Mouse (Mus musculus) lung, embryonic 14.5 days (tissue): ENCODE measurements around the gene Naaa. TPM values are rescaled to one million over a fixed set of nuclear protein-coding genes. Genes with fewer than 3 reads are reported as not detected.

Source experiments
- ATAC-seq: fragments of 200-750 bp; cut with Nextera tagmentation; 2 replicates; pipeline ENCODE4 v1.8.0; 2017; ENCODE audit warnings: mild to moderate bottlenecking, moderate TSS enrichment, moderate library complexity; ENCODE audit not compliant: insufficient read depth
- DNase-seq: peaks from one replicate; pipeline ENCODE4 v3.0.0-alpha.2; 2015
- H3K27ac ChIP-seq: fragments of 300-500 bp; sonication (generic); 2 replicates; pipeline ENCODE4 v1.5.1; 2014; ENCODE audit warnings: low read depth, mild to moderate bottlenecking, moderate library complexity
- H3K27me3 ChIP-seq: fragments of 300-500 bp; sonication (generic); 2 replicates; pipeline ENCODE4 v1.6.1; 2014; ENCODE audit warnings: low read length, control low read depth; ENCODE audit not compliant: insufficient read depth
- H3K36me3 ChIP-seq: fragments of 300-500 bp; sonication (generic); 2 replicates; pipeline ENCODE4 v1.6.1; 2014; ENCODE audit warnings: control low read depth; ENCODE audit not compliant: insufficient read depth
- H3K4me1 ChIP-seq: fragments of 300-500 bp; sonication (generic); 2 replicates; pipeline ENCODE4 v1.6.1; 2014; ENCODE audit warnings: antibody characterized with exemption, control low read depth; ENCODE audit not compliant: insufficient read depth
- H3K4me2 ChIP-seq: fragments of 300-500 bp; sonication (generic); 2 replicates; pipeline ENCODE4 v1.6.1; 2014; ENCODE audit warnings: mild to moderate bottlenecking
- H3K4me3 ChIP-seq: fragments of 300-500 bp; sonication (generic); 2 replicates; pipeline ENCODE4 v1.5.1; 2014; ENCODE audit warnings: low read depth, low read length
- H3K9ac ChIP-seq: fragments of 300-500 bp; sonication (generic); 2 replicates; pipeline ENCODE4 v1.6.1; 2014
- H3K9me3 ChIP-seq: fragments of 300-500 bp; sonication (generic); 2 replicates; pipeline ENCODE4 v1.6.1; 2016; ENCODE audit warnings: low read depth, low read length, control low read depth
- CTCF ChIP-seq: IDR thresholded peaks from 2 replicates; pipeline ENCODE4 v1.5.1; 2016; ENCODE audit warnings: antibody characterized with exemption, low read depth
- WGBS: fragments of 180-500 bp; shearing (Covaris S2); extraction: QIAGEN DNeasy Blood & Tissue Kit; methylation state at CpG from one replicate; pipeline ENCODE4 v1.1.7; 2014; 5-methylcytosine and 5-hydroxymethylcytosine counted together
- polyA plus RNA-seq: library from polyadenylated mRNA; unstranded; fragments of >200 nt; fragmentation: Nextera tagmentation; extraction: Ambion mirVana; gene quantifications from 2 replicates; pipeline ENCODE4 v1.2.1, GENCODE M21; 2014

Gene Naaa
- 7.3 and 8.3 TPM in 2 replicates for polyA plus RNA-seq

DNA sequence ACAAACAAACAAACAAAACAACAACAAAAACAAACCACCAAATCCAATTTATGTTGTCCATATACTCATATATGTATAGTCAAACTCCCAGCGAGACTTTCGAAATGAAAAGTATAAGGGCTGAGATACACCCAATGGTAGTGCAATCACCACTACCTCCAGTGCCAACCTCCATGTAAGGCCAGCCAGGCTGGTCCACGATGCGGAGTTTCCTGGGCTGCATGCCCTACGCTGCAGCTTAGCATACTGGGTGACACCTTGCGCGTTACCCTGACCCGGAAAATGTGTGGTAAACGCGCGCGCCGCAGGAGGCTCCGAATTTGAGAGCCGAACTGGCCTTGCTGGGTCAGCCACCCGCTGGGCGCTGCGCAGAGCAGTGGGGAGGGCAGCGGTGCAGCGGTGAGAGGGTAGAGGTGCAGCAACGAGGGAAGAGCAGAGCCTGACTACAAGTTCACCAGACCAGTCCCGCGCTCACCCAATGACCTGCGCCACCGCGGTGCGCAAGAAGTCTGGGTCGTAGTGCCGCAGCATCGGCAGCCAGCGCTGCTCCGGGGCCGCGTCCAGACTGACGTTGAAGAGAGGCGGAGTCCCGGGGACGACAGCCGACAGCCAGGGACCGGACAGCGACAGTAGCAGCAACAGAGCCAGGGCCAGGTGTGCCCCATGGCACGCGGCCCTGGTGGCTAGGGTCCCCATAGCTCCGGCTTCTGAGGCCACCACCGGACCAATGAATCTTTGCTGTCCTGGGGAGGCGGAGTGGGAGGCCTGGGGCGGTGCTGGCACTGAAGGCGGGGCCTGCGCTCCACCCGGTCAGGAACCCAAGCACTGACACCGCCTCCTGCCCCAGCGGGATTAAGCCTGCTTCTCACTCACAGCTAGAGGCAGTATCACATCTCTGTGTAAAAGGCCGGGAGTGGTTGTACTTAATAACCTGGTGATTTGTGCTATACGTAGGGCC lies at the start of gene Naaa:
TSS of gene Naaa (minus strand) at position 734 of the 958 bp plus-strand sequence.
- Histone ChIP-seq H3K27me3 (no peaks in the 10 kb centered on the region), H3K27ac (no peak within 1 kb of the TSS), H3K9me3 (0 out of 2 replicates have a peak, but pooled peaks cover 2% of the 10 kb centered on the region), H3K36me3 (no peaks in the 10 kb centered on the region), H3K4me3 (peak within 1 kb of the TSS; percentile 60), H3K9ac (peak within 1 kb of the TSS; percentile 57), H3K4me2 (peak within 1 kb of the TSS; percentile 79), H3K4me1 (no peaks in the 10 kb centered on the region)
- ATAC-seq (peak; percentile 95), DNase-seq (peak; percentile 88)
- WGBS = 3% methylated on average over 54 of the region's 54 CpGs
- peak; percentile 44 for TF ChIP-seq CTCF

GRCm38 (mm10) chr5:92327367-92327766 lies 49.4 kb upstream of the Naaa start:
- ATAC-seq = no peak
- H3K36me3 ChIP-seq = no peaks in the 10 kb centered on the region
- no peak overlapping the region for H3K4me2 ChIP-seq
- H3K27ac ChIP-seq = no peak overlapping the region
- H3K27me3 ChIP-seq = no peaks in the 10 kb centered on the region
- no peak overlapping the region for H3K9ac ChIP-seq
- H3K4me3 ChIP-seq = no peak overlapping the region
- 67% methylated on average over 6 of the region's 6 CpGs for WGBS
- DNase-seq = no peak
- H3K4me1 ChIP-seq = peaks cover 10% of the 10 kb centered on the region; the same call in 1 of the 2 replicates
- TF ChIP-seq CTCF = no peak
- H3K9me3 ChIP-seq = no peaks in the 10 kb centered on the region

DNA sequence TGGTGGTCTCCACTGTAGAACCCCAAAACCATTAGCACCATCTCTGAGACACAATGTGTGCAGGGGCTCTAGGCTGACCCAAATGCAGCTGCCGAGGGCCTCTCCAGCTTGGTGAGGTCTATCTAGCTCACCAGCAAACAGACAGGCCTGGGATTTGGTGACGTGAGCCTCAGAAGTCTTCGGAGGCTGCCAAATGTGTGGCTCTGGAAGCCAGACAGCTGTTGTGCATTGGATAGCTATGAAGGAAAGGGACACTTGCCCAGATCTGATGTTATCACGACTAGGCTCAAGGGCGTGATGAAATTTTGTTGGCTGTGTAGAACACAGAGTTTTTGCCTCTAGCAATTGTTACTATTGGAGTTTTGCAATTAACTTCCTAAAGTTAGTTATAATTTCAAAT lies 45.3 kb upstream of the Naaa start:
- ATAC-seq (peak; percentile 94), DNase-seq (peak; percentile 90)
- Histone ChIP-seq H3K9ac (no peak overlapping the region), H3K4me3 (no peak overlapping the region), H3K27ac (0 out of 2 replicates have a peak overlapping the region, but pooled peaks have one; percentile 42), H3K4me1 (peaks cover 7% of the 10 kb centered on the region; the same call in 1 of the 2 replicates), H3K36me3 (no peaks in the 10 kb centered on the region), H3K9me3 (no peaks in the 10 kb centered on the region), H3K4me2 (no peak overlapping the region), H3K27me3 (no peaks in the 10 kb centered on the region)
- no peak for TF ChIP-seq CTCF
- WGBS = 46% methylated on average over 5 of the region's 5 CpGs

GRCm38 (mm10) chr5:92322612-92323011 lies 44.6 kb upstream of the Naaa start:
- Histone ChIP-seq H3K9me3 (no peaks in the 10 kb centered on the region), H3K27ac (0 out of 2 replicates have a peak overlapping the region, but pooled peaks have one; percentile 42), H3K4me2 (no peak overlapping the region), H3K4me3 (no peak overlapping the region), H3K27me3 (no peaks in the 10 kb centered on the region), H3K9ac (no peak overlapping the region), H3K36me3 (no peaks in the 10 kb centered on the region), H3K4me1 (peaks cover 7% of the 10 kb centered on the region; the same call in 1 of the 2 replicates)
- ATAC-seq (no peak), DNase-seq (no peak)
- 67% methylated on average over 4 of the region's 4 CpGs for WGBS
- no peak for TF ChIP-seq CTCF

DNA sequence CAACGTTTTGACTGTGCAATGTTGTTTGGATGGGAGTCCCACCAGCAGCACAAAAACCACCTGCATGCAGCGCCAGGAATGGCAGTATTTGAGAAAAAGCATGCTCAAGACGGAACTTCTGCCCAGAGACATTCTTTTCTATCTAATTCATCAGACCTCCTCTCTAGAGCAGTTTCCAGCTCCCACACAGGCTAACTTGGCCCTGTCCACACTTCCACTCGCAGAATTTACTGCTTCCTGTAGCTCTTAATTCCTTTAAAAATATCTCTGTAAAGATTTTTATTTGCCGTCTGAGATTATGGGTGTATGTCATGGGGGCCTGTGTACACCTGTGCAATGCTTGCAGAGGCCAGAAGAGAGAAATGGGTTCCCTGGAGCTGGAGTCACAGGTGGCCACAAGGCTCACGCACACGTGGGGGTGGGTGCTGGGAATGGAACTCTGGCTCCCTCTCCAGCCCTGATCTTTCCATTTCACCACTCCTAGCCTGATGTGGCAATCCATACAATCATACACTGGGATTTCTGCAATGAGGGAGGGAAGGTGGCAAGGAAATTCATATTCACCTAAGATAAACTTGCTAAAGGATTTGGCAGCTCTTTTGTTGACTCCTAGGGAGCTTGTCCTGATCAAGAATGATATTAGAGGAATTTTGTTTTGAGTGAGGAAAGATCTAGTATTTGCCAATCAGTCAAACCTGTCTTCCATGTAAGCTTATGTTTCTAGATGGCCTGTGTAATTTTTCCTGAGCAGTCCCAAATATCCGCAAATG lies 43.8 kb upstream of the Naaa start:
- Histone ChIP-seq H3K4me2 (no peak overlapping the region), H3K9ac (no peak overlapping the region), H3K36me3 (no peaks in the 10 kb centered on the region), H3K9me3 (no peaks in the 10 kb centered on the region), H3K27ac (no peak overlapping the region), H3K27me3 (no peaks in the 10 kb centered on the region), H3K4me3 (no peak overlapping the region), H3K4me1 (peaks cover 7% of the 10 kb centered on the region; the same call in 1 of the 2 replicates)
- DNase-seq (no peak), ATAC-seq (no peak)
- 55% methylated on average over 8 of the region's 8 CpGs for WGBS
- no peak for TF ChIP-seq CTCF

DNA sequence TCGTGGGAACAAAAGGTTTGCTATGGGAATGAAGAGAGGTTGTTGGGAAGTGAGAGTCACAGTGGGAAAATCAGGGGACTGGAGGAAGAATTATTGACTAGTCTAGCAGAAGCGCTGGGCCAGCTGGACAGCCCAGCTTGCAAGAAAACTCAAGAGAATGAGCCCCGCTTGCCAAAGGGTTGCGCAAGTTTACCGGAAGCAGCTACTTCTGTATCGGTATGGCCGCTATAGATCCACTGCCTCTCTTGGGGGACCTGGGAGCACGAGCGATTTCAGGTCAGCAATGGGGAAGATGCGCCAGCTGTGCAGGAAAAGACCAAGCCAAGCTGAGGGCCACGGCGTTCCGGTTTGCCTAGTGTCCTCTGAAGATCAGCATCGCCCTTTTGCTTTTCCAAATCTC lies 40.6 kb upstream of the Naaa start:
- ATAC-seq (no peak), DNase-seq (peak; percentile 55)
- WGBS = 83% methylated on average over 14 of the region's 14 CpGs
- Histone ChIP-seq H3K4me3 (no peak overlapping the region), H3K4me1 (no peaks in the 10 kb centered on the region), H3K27ac (no peak overlapping the region), H3K27me3 (no peaks in the 10 kb centered on the region), H3K9ac (no peak overlapping the region), H3K36me3 (no peaks in the 10 kb centered on the region), H3K4me2 (no peak overlapping the region), H3K9me3 (no peaks in the 10 kb centered on the region)
- no peak for TF ChIP-seq CTCF
